Mouse (Mus musculus): ENCODE data around the gene Olfr727.

Olfr727 gene

DNA sequence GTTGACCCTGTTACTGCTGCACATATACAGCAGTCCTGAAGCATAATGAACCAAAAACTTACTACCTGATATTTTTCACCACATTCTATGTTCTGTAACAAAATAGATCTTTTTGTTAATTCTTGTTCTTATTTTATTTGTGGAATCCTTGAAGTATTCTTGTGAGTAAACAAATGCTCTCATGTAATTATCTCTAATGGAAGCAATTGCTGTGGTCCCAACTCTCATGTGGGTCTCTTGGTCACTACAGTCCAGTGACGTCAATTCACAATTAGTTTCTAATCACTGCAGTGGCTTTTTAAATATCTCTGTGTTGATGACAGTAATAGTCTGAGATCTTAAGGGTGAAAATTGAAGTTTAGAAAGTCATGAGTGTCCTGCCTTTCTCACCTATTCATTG, at the start of gene Olfr727:
Gene Olfr727, plus strand, starts transcription at position 301 of the 400 bp plus-strand sequence.
- no peak for DNase-seq

DNA sequence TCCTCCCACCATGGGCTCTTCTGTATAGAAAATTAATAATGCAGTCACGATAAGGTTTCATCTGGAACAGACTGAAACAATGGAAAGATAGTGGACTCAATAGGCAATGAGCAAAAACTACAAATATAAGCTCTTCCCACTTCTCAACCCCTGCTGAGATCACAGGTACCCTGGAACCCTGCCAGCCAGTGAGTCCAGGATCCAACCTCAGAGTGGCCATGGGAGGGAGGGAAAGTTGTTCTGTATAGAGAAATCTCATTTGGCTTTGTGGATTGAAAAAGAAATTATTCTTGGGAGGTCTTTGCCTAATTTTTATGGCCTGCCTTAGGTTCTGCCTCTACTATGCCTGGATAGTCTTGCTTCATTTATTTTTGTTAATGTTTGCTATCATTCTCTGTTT, 32.1 kb upstream of the Olfr727 start, which contains the start of gene Olfr726:
Gene Olfr726, minus strand, starts transcription at position 101 of the 400 bp plus-strand sequence.
- DNase-seq: no peak

DNA sequence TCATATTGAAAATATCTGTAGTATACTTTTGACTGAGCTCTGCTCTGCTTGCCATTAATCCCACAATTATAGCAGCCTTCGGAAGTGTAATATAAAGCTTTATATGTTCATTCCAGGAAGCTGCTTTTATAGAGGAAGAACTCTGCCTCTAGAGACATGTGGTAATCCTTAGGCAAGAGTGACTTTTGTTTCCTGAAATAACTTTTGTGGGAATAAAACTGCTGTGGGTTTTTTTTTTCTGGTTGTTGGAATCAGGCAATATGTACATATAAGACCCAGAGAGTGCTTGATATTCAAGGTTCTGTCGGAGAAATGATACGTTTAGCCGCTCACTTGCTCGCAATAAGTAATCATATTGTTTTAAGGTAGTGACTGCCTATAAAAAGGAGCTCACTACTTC, 19.6 kb downstream of the Olfr727 start, which contains the start of gene Olfr728:
Gene Olfr728, minus strand, starts transcription at position 101 of the 400 bp plus-strand sequence.
- no peak for DNase-seq

DNA sequence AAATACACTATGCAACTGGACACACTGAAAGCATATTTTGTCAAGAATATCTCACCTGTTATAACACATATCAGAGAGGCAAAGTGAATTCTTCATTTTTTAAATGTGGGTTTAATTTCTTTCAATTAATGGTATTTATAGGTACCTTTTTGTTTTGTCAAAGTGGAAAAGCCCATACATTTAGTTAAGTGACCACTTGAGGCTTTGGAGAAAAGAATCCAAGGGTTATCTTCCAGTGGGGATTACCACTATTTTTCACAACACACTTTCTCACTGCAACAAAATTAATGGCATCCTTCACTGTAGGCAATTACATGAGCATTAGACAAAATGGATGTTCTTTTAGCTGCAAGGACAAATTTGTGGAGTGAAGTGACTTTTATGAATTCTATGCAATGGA, 29.8 kb downstream of the Olfr727 start, which contains the start of gene Olfr729:
Gene Olfr729, minus strand, starts transcription at position 101 of the 400 bp plus-strand sequence.
- no peak for DNase-seq
